Mouse (Mus musculus): ENCODE measurements around the gene Gse1.

DNA sequence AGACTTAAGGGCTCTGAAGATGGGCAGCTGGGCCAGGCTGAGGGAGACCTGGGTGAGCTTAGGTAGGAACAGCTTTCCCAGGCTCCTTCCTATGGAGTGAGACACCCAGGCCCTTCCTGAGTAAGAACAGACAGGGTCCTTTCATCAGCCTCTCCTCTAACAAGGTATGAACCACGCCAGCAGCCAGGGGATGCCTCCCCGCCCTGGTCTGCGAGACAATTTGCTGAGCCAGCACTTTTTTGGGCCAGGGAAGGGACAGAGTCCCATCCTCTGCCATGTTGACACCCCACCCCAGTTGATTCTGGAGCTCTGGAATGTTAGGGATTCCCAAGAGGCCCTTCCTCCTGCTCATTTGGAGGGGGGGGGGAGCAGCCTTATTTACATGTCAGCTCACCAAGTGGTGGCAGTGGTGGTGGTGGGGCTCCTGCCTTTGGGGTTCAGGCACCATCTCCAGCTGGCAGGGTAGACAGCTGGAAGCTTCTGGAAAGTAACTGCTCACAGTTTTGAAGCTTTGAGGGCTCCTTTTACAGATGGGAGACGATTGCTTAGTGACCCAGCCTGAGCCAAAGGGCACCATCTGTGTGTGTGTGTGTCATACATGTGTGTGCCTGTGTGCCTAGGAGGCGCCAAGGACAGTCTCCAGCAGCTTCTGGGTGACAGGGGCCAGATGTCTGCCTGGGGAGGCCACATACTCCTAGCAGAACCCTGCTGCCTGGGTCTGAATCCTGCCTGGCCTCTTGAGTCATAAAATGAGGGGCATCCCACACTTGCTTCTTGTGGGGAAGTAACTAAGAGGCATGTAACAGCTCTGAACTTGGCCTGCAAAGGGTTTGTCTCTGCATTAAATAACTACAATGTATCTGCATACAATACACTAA lies 1.3 kb upstream of the Gse1 start:
- TF ChIP-seq GATA1 (IDR thresholded peaks at IDR 0.05; ENCODE audit: low read length) (no peak), TAL1 (IDR thresholded peaks at IDR 0.05; ENCODE audit: low read length) (no peak)
